Mouse (Mus musculus) limb, embryonic 13.5 days (tissue): ENCODE measurements at regions not wholly inside any gene's neighbourhood (a gene's known extent, or its start where the extent isn't known, plus 50 kb on each side); places are given as distances from the start of the nearest gene placed in this dataset.
"Not testable (repeated sequence)": the region's sequence is repeated elsewhere in the genome, so short reads cannot be mapped to it uniquely, and the experiment has no call there.

Experiments used
- ATAC-seq: fragments of 200-750 bp; cut with Nextera tagmentation; 2 replicates; pipeline ENCODE4 v1.8.0; 2017; ENCODE audit warnings: low read depth, moderate number of reproducible peaks, moderate TSS enrichment; ENCODE audit not compliant: low FRiP score
- H3K27ac ChIP-seq: fragments of 300-500 bp; sonication (generic); 2 replicates; pipeline ENCODE4 v1.5.1; 2015; ENCODE audit warnings: inconsistent platforms, mild to moderate bottlenecking, moderate library complexity
- H3K27me3 ChIP-seq: fragments of 300-500 bp; sonication (generic); 2 replicates; pipeline ENCODE4 v1.6.1; 2015; ENCODE audit warnings: mild to moderate bottlenecking, inconsistent platforms
- H3K36me3 ChIP-seq: fragments of 300-500 bp; sonication (generic); 2 replicates; pipeline ENCODE4 v1.6.1; 2015; ENCODE audit warnings: inconsistent platforms, mild to moderate bottlenecking, moderate library complexity
- H3K4me1 ChIP-seq: fragments of 300-500 bp; sonication (generic); 2 replicates; pipeline ENCODE4 v1.6.1; 2015; ENCODE audit warnings: inconsistent platforms
- H3K4me2 ChIP-seq: fragments of 300-500 bp; sonication (generic); replicated peaks from 2 replicates; pipeline ENCODE4 v1.6.1; 2015; ENCODE audit warnings: inconsistent platforms, mild to moderate bottlenecking, moderate library complexity
- H3K4me3 ChIP-seq: fragments of 300-500 bp; sonication (generic); 2 replicates; pipeline ENCODE4 v1.5.1; 2015; ENCODE audit warnings: moderate library complexity, mild to moderate bottlenecking, inconsistent platforms
- H3K9ac ChIP-seq: fragments of 300-500 bp; sonication (generic); 2 replicates; pipeline ENCODE4 v1.6.1; 2015; ENCODE audit warnings: mild to moderate bottlenecking, inconsistent platforms
- H3K9me3 ChIP-seq: fragments of 300-500 bp; sonication (generic); 2 replicates; pipeline ENCODE4 v1.6.1; 2016; ENCODE audit warnings: inconsistent platforms
- WGBS: fragments of 180-500 bp; shearing (Covaris S2); methylation state at CpG from one replicate; pipeline ENCODE4 v1.1.7; 2015; 5-methylcytosine and 5-hydroxymethylcytosine counted together

DNA sequence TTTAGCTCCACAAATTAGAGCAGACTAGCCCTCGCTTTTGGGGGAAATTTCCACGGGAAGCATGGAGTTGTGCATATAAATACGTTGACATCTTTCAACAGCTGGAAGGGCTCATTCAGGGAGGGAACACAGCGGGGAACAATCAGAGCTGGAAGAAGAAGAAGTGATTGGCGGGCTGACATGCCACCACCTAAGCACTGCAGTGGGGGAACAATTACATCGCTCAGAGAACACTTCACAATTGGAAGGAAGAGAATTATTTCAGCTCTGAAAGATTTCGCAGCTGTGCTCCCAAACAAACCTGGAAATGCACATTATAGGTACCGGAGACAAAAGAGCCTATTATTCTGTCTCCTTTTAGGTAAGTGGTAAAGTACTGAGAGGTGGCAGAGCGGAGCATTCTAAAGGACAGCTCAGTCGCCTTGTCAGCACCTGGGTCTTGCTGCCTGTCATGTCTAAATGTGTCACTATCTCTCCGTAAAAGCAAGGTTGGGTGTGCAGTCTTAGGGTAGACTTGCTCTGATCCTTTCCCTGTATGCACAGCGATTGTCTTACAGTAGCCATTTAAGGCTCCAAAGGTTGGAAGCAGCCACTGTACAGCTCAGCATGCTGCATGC lies 223.6 kb downstream of the Unc5cl start:
- no peaks in the 10 kb centered on the region for H3K4me1 ChIP-seq
- no peak overlapping the region for H3K4me2 ChIP-seq
- H3K9me3 ChIP-seq, result peaks cover 4% of the 10 kb centered on the region; the same call in 1 of the 2 replicates
- no peak overlapping the region for H3K9ac ChIP-seq
- no peak overlapping the region for H3K4me3 ChIP-seq
- H3K27ac ChIP-seq, result no peak overlapping the region
- WGBS, result 70% methylated on average over 12 of the region's 12 CpGs
- ATAC-seq, result no peak
- no peaks in the 10 kb centered on the region for H3K36me3 ChIP-seq
- H3K27me3 ChIP-seq, result no peaks in the 10 kb centered on the region

DNA sequence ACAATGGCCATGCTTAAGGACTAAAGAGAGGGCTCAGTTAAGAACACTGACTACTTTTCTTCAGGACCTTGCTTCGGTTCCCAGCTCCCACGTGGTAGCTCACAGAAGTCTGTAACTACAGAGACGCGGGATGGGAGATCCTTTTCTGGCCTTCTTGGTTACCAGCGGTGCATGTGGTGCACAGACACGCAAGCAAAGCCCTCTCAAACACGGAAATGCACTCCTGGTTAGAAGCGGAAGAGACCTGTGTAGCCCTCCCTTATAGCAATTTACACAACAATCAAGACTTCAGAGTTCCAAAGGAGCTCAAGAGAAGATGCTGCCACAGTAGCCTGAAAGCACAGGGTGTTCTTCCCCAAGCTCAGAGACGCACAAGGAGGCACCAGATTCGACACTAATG lies 225.6 kb downstream of the Unc5cl start:
- no peaks in the 10 kb centered on the region for H3K36me3 ChIP-seq
- no peak overlapping the region for H3K27ac ChIP-seq
- no peak for ATAC-seq
- 84% methylated on average over 10 of the region's 10 CpGs for WGBS
- no peaks in the 10 kb centered on the region for H3K27me3 ChIP-seq
- no peak overlapping the region for H3K9ac ChIP-seq
- H3K4me1 ChIP-seq, result no peaks in the 10 kb centered on the region
- H3K4me2 ChIP-seq, result no peak overlapping the region
- peaks cover 4% of the 10 kb centered on the region; the same call in 1 of the 2 replicates for H3K9me3 ChIP-seq
- H3K4me3 ChIP-seq, result no peak overlapping the region

DNA sequence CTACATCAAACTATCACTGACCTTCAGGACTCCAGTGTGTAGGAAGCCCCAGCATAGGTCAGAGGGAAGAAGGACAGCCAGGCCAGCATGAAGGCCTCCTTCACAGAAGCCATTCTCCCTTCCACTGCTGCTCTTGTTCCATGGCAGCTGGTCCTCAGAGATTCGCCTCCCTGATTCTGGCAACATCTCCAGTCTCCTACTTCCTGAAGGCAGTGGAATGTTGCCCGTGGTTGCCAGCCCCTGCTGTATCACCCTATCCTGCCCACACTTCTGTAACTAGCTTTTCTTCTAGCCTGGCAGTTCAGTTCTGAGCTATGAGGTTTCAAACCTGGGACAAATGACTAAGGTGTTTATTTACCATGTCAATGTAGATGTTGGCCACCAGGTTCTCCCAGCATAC lies 234.2 kb downstream of the Unc5cl start:
- ATAC-seq, result no peak
- Histone ChIP-seq H3K9ac (no peak overlapping the region), H3K9me3 (no peaks in the 10 kb centered on the region), H3K4me1 (no peaks in the 10 kb centered on the region), H3K27ac (no peak overlapping the region), H3K4me3 (no peak overlapping the region), H3K36me3 (no peaks in the 10 kb centered on the region), H3K27me3 (no peaks in the 10 kb centered on the region), H3K4me2 (no peak overlapping the region)
- 86% methylated on average over 2 of the region's 2 CpGs for WGBS

- H3K36me3 ChIP-seq, result no peaks in the 10 kb centered on the region
- no peak overlapping the region for H3K4me3 ChIP-seq
- H3K9ac ChIP-seq, result no peak overlapping the region
- no peaks in the 10 kb centered on the region; the same call in 1 of the 2 replicates for H3K9me3 ChIP-seq
- no peaks in the 10 kb centered on the region for H3K27me3 ChIP-seq
- no peak for ATAC-seq
- no peaks in the 10 kb centered on the region for H3K4me1 ChIP-seq
- no peak overlapping the region for H3K27ac ChIP-seq
- WGBS, result 84% methylated on average over 5 of the region's 5 CpGs
- no peak overlapping the region for H3K4me2 ChIP-seq
These were observed 233.7 kb upstream of the Lrfn2 start for GRCm38 (mm10) chr17:48698456-48698855.

DNA sequence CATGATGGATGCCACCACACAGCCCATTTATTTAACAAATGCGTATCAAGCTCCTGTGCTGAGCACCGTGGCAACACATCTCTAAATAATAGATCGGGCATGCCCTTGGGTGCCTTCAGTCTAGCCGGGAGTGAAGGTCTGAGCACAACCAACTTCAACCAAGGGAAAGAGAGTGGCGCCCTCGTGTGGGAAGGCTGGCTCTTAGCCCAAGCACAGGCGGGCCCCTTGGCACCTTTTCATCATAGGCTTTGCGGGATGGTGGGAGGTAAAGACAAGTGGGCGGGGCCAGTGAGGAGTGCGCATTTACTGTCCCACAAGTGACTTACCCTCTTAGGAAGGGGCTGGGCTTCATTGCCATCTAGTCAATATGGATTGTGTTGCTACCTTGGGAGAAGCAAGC lies 231.6 kb upstream of the Lrfn2 start:
- Histone ChIP-seq H3K4me1 (no peaks in the 10 kb centered on the region), H3K4me2 (no peak overlapping the region), H3K36me3 (no peaks in the 10 kb centered on the region), H3K9me3 (no peaks in the 10 kb centered on the region; the same call in 1 of the 2 replicates), H3K27me3 (no peaks in the 10 kb centered on the region), H3K9ac (no peak overlapping the region), H3K4me3 (no peak overlapping the region), H3K27ac (no peak overlapping the region)
- WGBS, result 31% methylated on average over 10 of the region's 10 CpGs
- ATAC-seq, result no peak

GRCm38 (mm10) chr17:48720506-48720905 lies 211.7 kb upstream of the Lrfn2 start:
- Histone ChIP-seq H3K27ac (no peak overlapping the region), H3K27me3 (no peaks in the 10 kb centered on the region), H3K9me3 (no peaks in the 10 kb centered on the region), H3K4me2 (no peak overlapping the region), H3K9ac (no peak overlapping the region), H3K4me1 (no peaks in the 10 kb centered on the region), H3K4me3 (no peak overlapping the region), H3K36me3 (no peaks in the 10 kb centered on the region)
- WGBS, result 73% methylated on average over 4 of the region's 4 CpGs
- no peak for ATAC-seq

DNA sequence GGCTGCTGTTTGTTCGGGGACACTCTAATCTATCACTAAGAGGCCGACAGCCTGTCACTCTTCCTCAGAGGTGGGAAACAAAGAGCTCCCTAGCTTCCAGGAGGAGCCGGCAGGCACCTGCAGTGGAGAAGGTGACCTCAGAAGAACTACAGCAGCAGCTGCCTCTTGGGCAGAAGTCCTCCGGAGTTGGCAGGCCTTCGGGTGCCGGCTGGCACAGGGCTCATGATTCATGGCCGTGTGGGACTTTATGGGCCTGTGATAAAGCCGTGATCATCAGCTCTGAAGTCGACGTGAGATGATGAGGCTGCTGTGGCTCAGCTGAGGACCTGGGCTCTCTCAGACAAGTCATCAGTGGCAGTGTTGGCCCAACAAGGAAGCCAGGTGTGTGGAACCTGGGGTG lies 208.9 kb upstream of the Lrfn2 start:
- H3K27me3 ChIP-seq, result no peaks in the 10 kb centered on the region
- H3K4me3 ChIP-seq, result no peak overlapping the region
- H3K9me3 ChIP-seq, result no peaks in the 10 kb centered on the region
- no peak overlapping the region for H3K4me2 ChIP-seq
- H3K9ac ChIP-seq, result no peak overlapping the region
- no peak for ATAC-seq
- no peak overlapping the region for H3K27ac ChIP-seq
- H3K36me3 ChIP-seq, result no peaks in the 10 kb centered on the region
- no peaks in the 10 kb centered on the region for H3K4me1 ChIP-seq
- 72% methylated on average over 10 of the region's 10 CpGs for WGBS

GRCm38 (mm10) chr17:48724513-48725112 lies 207.6 kb upstream of the Lrfn2 start:
- 80% methylated on average over 11 of the region's 11 CpGs for WGBS
- no peaks in the 10 kb centered on the region for H3K27me3 ChIP-seq
- H3K27ac ChIP-seq, result no peak overlapping the region
- no peak for ATAC-seq
- no peaks in the 10 kb centered on the region for H3K36me3 ChIP-seq
- H3K4me3 ChIP-seq, result no peak overlapping the region
- H3K9me3 ChIP-seq, result no peaks in the 10 kb centered on the region
- no peak overlapping the region for H3K4me2 ChIP-seq
- no peaks in the 10 kb centered on the region for H3K4me1 ChIP-seq
- no peak overlapping the region for H3K9ac ChIP-seq

- WGBS, result 65% methylated on average over 3 of the region's 3 CpGs
- Histone ChIP-seq H3K4me3 (no peak overlapping the region), H3K27ac (no peak overlapping the region), H3K9ac (no peak overlapping the region), H3K27me3 (no peaks in the 10 kb centered on the region), H3K4me1 (no peaks in the 10 kb centered on the region), H3K4me2 (no peak overlapping the region), H3K36me3 (no peaks in the 10 kb centered on the region), H3K9me3 (no peaks in the 10 kb centered on the region)
- ATAC-seq, result no peak
These were observed 205.7 kb upstream of the Lrfn2 start for GRCm38 (mm10) chr17:48726460-48726859.

DNA sequence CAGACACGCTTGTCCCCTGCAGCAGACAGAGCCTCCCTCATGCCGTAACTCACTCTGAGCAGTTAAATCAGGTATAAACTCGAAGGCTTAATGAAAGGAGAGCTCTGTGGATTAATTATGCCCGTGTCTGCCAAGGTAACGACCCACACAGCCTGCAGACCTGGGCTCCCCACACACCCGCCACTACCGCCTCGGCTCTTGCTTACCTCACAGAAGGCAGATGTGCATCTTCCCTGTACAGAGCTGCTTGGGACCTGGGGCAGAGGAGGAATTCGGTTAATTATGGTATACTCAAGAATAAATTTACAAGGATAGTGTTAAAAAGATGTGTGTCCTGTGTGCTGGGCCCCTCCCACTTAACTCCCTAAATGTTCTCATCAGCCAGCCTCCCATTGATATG lies 198.4 kb upstream of the Lrfn2 start:
- ATAC-seq, result no peak
- Histone ChIP-seq H3K36me3 (no peaks in the 10 kb centered on the region), H3K4me2 (no peak overlapping the region), H3K27ac (no peak overlapping the region), H3K27me3 (no peaks in the 10 kb centered on the region), H3K9me3 (no peaks in the 10 kb centered on the region), H3K4me3 (no peak overlapping the region), H3K4me1 (no peaks in the 10 kb centered on the region), H3K9ac (no peak overlapping the region)
- WGBS, result 36% methylated on average over 9 of the region's 9 CpGs

GRCm38 (mm10) chr17:48737181-48737580 lies 195.0 kb upstream of the Lrfn2 start:
- H3K27me3 ChIP-seq, H3K9me3 ChIP-seq, H3K4me2 ChIP-seq, H3K4me3 ChIP-seq, ATAC-seq, H3K27ac ChIP-seq, H3K36me3 ChIP-seq, H3K9ac ChIP-seq, H3K4me1 ChIP-seq: not testable (repeated sequence)
- 71% methylated on average over 2 of the region's 2 CpGs for WGBS

DNA sequence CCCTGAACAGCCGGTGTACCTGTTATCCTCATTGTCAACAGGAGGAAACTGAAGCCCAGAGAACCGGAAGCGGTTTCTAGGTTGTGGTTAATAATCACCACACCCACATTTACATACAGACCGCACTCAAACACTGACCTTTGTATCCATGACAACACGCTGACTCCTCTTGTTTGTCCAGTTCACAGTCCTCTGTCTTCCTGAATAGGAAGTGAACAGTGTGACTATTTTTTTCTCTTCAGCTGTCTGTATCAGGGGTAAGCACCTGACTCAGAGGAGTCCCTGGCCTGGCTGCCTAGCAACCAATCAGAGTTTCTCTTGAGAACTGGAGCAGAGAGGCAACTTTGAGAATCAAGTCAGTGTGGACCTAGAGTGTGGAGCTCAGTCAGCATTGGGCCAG lies 193.5 kb upstream of the Lrfn2 start:
- Histone ChIP-seq H3K4me3 (no peak overlapping the region), H3K36me3 (no peaks in the 10 kb centered on the region), H3K9ac (no peak overlapping the region), H3K27me3 (no peaks in the 10 kb centered on the region), H3K9me3 (no peaks in the 10 kb centered on the region), H3K4me1 (no peaks in the 10 kb centered on the region), H3K27ac (no peak overlapping the region), H3K4me2 (no peak overlapping the region)
- WGBS, result 87% methylated on average over 5 of the region's 5 CpGs
- no peak for ATAC-seq

- no peak overlapping the region for H3K4me2 ChIP-seq
- H3K9me3 ChIP-seq, result no peaks in the 10 kb centered on the region
- WGBS, result 87% methylated on average over 13 of the region's 13 CpGs
- no peaks in the 10 kb centered on the region for H3K27me3 ChIP-seq
- ATAC-seq, result no peak
- no peaks in the 10 kb centered on the region for H3K36me3 ChIP-seq
- no peak overlapping the region for H3K4me3 ChIP-seq
- no peak overlapping the region for H3K27ac ChIP-seq
- no peaks in the 10 kb centered on the region for H3K4me1 ChIP-seq
- no peak overlapping the region for H3K9ac ChIP-seq
These were observed 189.3 kb upstream of the Lrfn2 start for GRCm38 (mm10) chr17:48742769-48743405.
